ENCODE assay signal across 8 mouse cellular contexts in genomic region chr9:50554241-50555093, GRCm38 (mm10). TPM values are rescaled to one million over a fixed set of nuclear protein-coding genes. Genes with fewer than 3 reads are reported as not detected.
DNase-seq lines count a peak whose midpoint lies in the region; ATAC-seq lines count a peak whose summit lies in the region.

Gene Il18, plus strand, starts transcription at chr9:50554827.

- DNase-seq in ovary, postnatal 36 days (ENCODE audit: low spot score): peak; percentile 27
- no peak for DNase-seq in ovary, postnatal 14 days (ENCODE audit: low spot score)
- DNase-seq in embryo, embryonic 11 days: peak; percentile 67
- DNase-seq in kidney, postnatal 10 days: peak; percentile 24
- DNase-seq in telencephalon, adult 2 months (ENCODE audit: low read depth, low spot score): peak; percentile 86

- peak within 1 kb of the TSS; percentile 42 for H3K4me2 ChIP-seq in heart, embryonic 11.5 days
- peak within 1 kb of the TSS; percentile 25; the same call in 1 of the 2 replicates for H3K4me2 ChIP-seq in limb, embryonic 15.5 days

- H3K9ac ChIP-seq in heart, embryonic 11.5 days (ENCODE audit: low read depth, low read length): no peak within 1 kb of the TSS
- H3K9ac ChIP-seq in limb, embryonic 15.5 days: no peak within 1 kb of the TSS

- no peaks in the 10 kb centered on the region for H3K4me1 ChIP-seq in heart, embryonic 11.5 days (ENCODE audit: control insufficient read depth, insufficient read depth, low read length)
- 0 out of 2 replicates have a peak, but pooled peaks cover 2% of the 10 kb centered on the region for H3K4me1 ChIP-seq in limb, embryonic 15.5 days

- no peak within 1 kb of the TSS for H3K4me3 ChIP-seq in heart, embryonic 11.5 days (ENCODE audit: low read depth, low read length)
- H3K4me3 ChIP-seq in limb, embryonic 15.5 days: no peak within 1 kb of the TSS

- H3K36me3 ChIP-seq in heart, embryonic 11.5 days (ENCODE audit: control insufficient read depth, insufficient read depth, low read length): no peaks in the 10 kb centered on the region
- H3K36me3 ChIP-seq in limb, embryonic 15.5 days: no peaks in the 10 kb centered on the region

- no peaks in the 10 kb centered on the region; the same call in 1 of the 2 replicates for H3K27me3 ChIP-seq in heart, embryonic 11.5 days (ENCODE audit: control insufficient read depth, insufficient read depth, low read length)
- no peaks in the 10 kb centered on the region for H3K27me3 ChIP-seq in limb, embryonic 15.5 days

- 24% methylated on average over 12 of the region's 12 CpGs for WGBS in heart, embryonic 11.5 days (ENCODE audit: insufficient replicate concordance)
- 33% methylated on average over 12 of the region's 12 CpGs for WGBS in limb, embryonic 15.5 days

- no peak for ATAC-seq in heart, embryonic 11.5 days (replicated peaks; ENCODE audit: insufficient number of reproducible peaks, low FRiP score, low TSS enrichment)
- no peak for ATAC-seq in limb, embryonic 15.5 days (ENCODE audit: insufficient number of reproducible peaks, low FRiP score, low TSS enrichment, low read depth)
- ATAC-seq in monocyte, adult 5-6 weeks (replicated peaks; ENCODE audit: insufficient number of reproducible peaks, low FRiP score, low TSS enrichment, poor library complexity, severe bottlenecking): peak; percentile 95

- H3K27ac ChIP-seq in heart, embryonic 11.5 days (ENCODE audit: low read depth, low read length): no peak within 1 kb of the TSS; the same call in 1 of the 2 replicates
- H3K27ac ChIP-seq in limb, embryonic 15.5 days: no peak within 1 kb of the TSS

- no peaks in the 10 kb centered on the region for H3K9me3 ChIP-seq in heart, embryonic 11.5 days (replicated peaks; ENCODE audit: control insufficient read depth, low read length)
- no peaks in the 10 kb centered on the region for H3K9me3 ChIP-seq in limb, embryonic 15.5 days

RNA-seq across cellular contexts. Expression of gene Il18, which starts in this region (rescaled TPM):
- polyA plus RNA-seq in heart, embryonic 11.5 days (2014; fragmentation: Nextera tagmentation; extraction: Ambion mirVana): 5.5 and 5.8 TPM in 2 replicates
- polyA plus RNA-seq in limb, embryonic 15.5 days (2015; fragmentation: Nextera tagmentation; extraction: Ambion mirVana): 6.6 and 8.1 TPM in 2 replicates
- total RNA-seq in monocyte, adult 5-6 weeks (2017): 8.6 to 26.9 TPM (median 10.2 TPM) in 3 replicates
